Mouse (Mus musculus) liver, adult 2 months (tissue): Measurements from ENCODE around the gene Ubl7.

ENCODE experiments used
- CTCF ChIP-seq: fragments of 200-500 bp; IDR thresholded peaks from 2 replicates; pipeline ENCODE4 v1.5.1; 2011; ENCODE audit warnings: low read depth, low read length, control low read depth
- POLR2A ChIP-seq: fragments of 200-500 bp; IDR thresholded peaks from 2 replicates; pipeline ENCODE4 v1.6.1; 2011; ENCODE audit warnings: low read length, control low read depth; ENCODE audit not compliant: insufficient read depth; ENCODE audit errors: extremely low read depth

DNA sequence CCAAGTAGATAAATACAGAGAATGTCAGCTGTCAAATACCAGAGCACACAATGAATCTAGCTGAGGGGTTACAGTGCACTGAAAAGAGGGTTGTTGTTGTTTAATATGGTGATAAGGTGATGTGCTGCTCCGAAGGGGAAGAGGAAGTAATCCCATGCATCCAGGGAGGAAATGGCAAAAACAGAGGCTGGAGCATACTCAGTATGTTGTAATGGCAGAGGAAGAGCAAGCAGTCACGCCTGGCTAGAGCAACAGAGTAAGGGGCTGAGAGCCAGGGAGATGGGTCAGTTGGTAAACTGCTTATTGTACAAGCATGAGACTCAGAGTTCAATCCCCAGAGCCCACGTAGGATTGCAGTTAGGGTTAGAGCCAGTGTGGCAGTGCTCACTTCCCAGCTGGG is 31.6 kb upstream of the Ubl7 start:
- TF ChIP-seq POLR2A = no peak
- no peak for TF ChIP-seq CTCF
